Mouse (Mus musculus) bone marrow, adult 2 months (tissue): ENCODE measurements around the gene Bbs1. TPM values are rescaled to one million over a fixed set of nuclear protein-coding genes. Genes with fewer than 3 reads are reported as not detected.
A peak's percentile ranks its signal among the peaks of the same experiment; 100 is the strongest.
"Not testable (repeated sequence)": the region's sequence is repeated elsewhere in the genome, so short reads cannot be mapped to it uniquely, and the experiment has no call there.

Source experiments
- H3K27ac ChIP-seq: fragments of 200-500 bp; 2 replicates; pipeline ENCODE4 v1.5.1; 2012; ENCODE audit warnings: low read depth, mild to moderate bottlenecking, control low read depth, inconsistent platforms, low read length; ENCODE audit not compliant: control insufficient read depth, poor library complexity, insufficient read depth
- H3K4me1 ChIP-seq: fragments of 200-500 bp; 2 replicates; pipeline ENCODE4 v1.6.1; 2011; ENCODE audit warnings: low read length; ENCODE audit not compliant: control insufficient read depth, insufficient read depth
- H3K4me3 ChIP-seq: fragments of 200-500 bp; replicated peaks from 2 replicates; pipeline ENCODE3; 2011; ENCODE audit warnings: mild to moderate bottlenecking, low read depth, low read length, control low read depth; ENCODE audit not compliant: control insufficient read depth
- CTCF ChIP-seq: fragments of 200-500 bp; IDR thresholded peaks from 2 replicates; pipeline ENCODE4 v1.5.1; 2011; ENCODE audit warnings: low read length, control low read depth; ENCODE audit not compliant: control insufficient read depth, insufficient read depth
- POLR2A ChIP-seq: fragments of 200-500 bp; IDR thresholded peaks from 2 replicates; pipeline ENCODE4 v1.6.1; 2011; ENCODE audit warnings: low read depth, mild to moderate bottlenecking, control low read depth, low read length, borderline replicate concordance; ENCODE audit not compliant: control insufficient read depth
- WGBS: fragments of 180-500 bp; shearing (Covaris S2); methylation state at CpG from one replicate; pipeline ENCODE4 v1.1.7; 2018; 5-methylcytosine and 5-hydroxymethylcytosine counted together
- polyA plus RNA-seq: library from polyadenylated mRNA; stranded (reverse); fragments of >200 nt; gene quantifications from 2 replicates; pipeline ENCODE4 v1.2.4, GENCODE M21; 2011; ENCODE audit warnings: low replicate concordance; ENCODE audit not compliant: missing spikeins, insufficient read depth, insufficient read length

Gene Bbs1
- polyA plus RNA-seq, 1 experiment, result 2.4 TPM

DNA sequence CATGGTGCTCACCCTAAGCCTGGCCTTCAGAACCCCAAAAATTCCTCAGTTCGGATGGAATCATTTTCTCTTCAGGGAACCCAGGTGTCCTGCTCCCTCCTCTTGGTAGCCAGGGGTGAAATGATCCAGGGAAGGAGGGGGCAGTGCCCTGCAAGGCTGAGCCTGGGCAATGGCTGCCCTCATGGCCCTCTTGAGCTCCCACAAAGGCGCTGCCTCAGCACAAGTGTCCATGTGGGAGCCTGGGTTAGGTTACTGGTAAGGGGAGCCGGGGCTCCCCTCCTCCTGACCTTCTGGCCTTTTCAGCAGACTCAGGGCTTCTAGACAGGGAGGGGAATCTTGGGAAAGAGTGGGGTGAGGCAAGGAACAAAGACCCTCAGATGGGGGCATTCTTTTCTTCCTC, 29.7 kb downstream of the Bbs1 start:
- WGBS, result 79% methylated on average over 3 of the region's 3 CpGs
- no peak overlapping the region for H3K4me3 ChIP-seq
- peaks cover 1% of the 10 kb centered on the region; the same call in 1 of the 2 replicates for H3K4me1 ChIP-seq
- H3K27ac ChIP-seq, result no peak overlapping the region
- TF ChIP-seq CTCF, result no peak
- TF ChIP-seq POLR2A, result no peak

DNA sequence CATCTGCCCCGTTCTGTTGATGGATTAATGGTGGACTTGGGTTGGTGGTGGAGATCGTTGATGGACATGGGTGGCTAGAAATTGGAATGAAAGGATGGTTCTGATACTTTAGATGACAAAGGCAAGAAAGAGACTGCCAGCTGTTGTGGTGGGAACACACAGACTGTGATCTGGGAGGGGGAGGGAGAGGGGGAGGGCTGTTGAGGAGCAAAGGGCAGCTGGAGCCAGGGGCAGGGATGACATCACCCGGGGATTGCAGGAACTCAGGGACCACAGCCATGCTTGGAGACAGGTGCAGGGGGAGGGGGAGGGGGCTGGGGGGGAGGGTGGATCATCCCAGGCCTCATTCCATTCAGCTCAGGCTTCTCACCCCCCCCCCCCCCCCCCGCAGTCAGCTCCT, 30.2 kb downstream of the Bbs1 start:
- WGBS, result 54% methylated on average over 4 of the region's 4 CpGs
- H3K4me3 ChIP-seq, result no peak overlapping the region
- no peak overlapping the region for H3K27ac ChIP-seq
- peaks cover 1% of the 10 kb centered on the region; the same call in 1 of the 2 replicates for H3K4me1 ChIP-seq
- TF ChIP-seq POLR2A (no peak), CTCF (no peak)

DNA sequence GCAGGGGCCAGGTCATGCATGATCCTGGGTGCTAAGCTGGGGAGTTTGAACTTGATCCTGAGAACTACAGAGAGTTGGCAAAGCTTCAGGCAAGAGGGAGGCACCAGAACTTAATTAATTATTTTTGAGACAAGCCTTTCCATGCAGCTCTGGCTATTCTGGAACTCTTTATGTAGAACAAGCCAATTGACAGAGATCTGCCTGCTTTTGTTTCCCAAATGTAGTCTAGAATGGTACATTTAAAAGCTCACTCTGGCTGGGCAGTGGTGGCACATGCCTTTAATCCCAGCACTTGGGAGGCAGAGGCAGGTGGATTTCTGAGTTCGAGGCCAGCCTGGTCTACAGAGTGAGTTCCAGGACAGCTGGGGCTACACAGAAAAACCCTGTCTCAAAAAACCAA, 31.8 kb downstream of the Bbs1 start:
- H3K4me3 ChIP-seq, H3K4me1 ChIP-seq, H3K27ac ChIP-seq: not testable (repeated sequence)
- 77% methylated on average over 1 of the region's 1 CpGs for WGBS

- WGBS, result 2% methylated on average over 17 of the region's 17 CpGs
Observed at GRCm38 (mm10) chr19:4865147-4865546, 41.3 kb downstream of the Bbs1 start.

GRCm38 (mm10) chr19:4863048-4863447, 43.4 kb downstream of the Bbs1 start:
- WGBS, result 63% methylated on average over 6 of the region's 6 CpGs
- Histone ChIP-seq H3K4me3 (no peak overlapping the region), H3K27ac (no peak overlapping the region), H3K4me1 (no peaks in the 10 kb centered on the region; the same call in 1 of the 2 replicates)
- TF ChIP-seq POLR2A (no peak), CTCF (no peak)

More at GRCm38 (mm10) chr19:4865147-4865546, 41.3 kb downstream of the Bbs1 start:
- no peak overlapping the region for H3K27ac ChIP-seq
- no peak for TF ChIP-seq POLR2A
- no peaks in the 10 kb centered on the region for H3K4me1 ChIP-seq
- no peak overlapping the region for H3K4me3 ChIP-seq

DNA sequence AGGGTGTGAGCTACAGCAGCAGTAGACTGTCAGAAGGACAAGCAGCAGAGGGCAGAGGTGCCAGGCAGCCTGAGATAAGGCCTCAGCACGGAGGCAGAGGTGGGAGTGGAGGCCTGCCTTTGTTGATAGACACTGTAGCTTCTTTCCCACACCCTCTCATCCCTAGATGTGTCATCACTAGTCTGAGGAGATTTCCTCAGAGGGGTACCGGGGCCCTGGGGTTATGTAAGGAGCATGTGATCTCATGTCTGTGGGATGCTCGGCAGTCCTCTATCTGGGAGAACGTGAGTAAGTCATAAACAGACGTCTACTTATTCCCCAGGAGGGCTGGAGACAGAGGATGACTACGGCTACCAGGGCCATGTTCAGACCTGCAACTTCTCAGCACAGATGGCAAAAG, 47.3 kb downstream of the Bbs1 start:
- Histone ChIP-seq H3K4me1 (no peaks in the 10 kb centered on the region; the same call in 1 of the 2 replicates), H3K27ac (peak overlapping the region; percentile 51), H3K4me3 (peak overlapping the region; percentile 40)
- TF ChIP-seq POLR2A (no peak), CTCF (no peak)
- WGBS, result 63% methylated on average over 6 of the region's 6 CpGs

DNA sequence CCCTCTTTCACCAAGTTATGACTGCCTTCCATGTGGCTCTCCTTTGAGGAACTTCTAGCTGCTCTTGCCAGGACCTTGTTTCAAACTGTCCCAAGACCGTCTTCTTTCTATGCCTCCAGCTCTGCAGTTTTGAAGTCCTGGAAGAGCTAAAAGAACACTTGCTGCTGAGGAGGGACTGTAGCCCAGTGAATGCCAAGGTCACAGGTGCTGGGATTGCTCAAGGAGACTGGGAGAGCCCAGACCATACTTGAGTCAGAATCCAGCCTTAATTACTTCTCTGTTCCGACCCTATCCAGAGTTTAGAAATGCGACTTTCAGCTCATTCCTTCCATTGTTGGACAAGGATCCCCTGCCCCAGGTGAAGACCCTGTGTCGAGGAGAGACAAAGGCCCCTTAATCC, 50.5 kb downstream of the Bbs1 start:
- Histone ChIP-seq H3K4me1 (no peaks in the 10 kb centered on the region; the same call in 1 of the 2 replicates), H3K4me3 (no peak overlapping the region), H3K27ac (no peak overlapping the region)
- no peak for TF ChIP-seq CTCF
- no peak for TF ChIP-seq POLR2A
- WGBS, result 77% methylated on average over 4 of the region's 4 CpGs

GRCm38 (mm10) chr19:4855470-4855820, 51.0 kb downstream of the Bbs1 start:
- no peak for TF ChIP-seq POLR2A
- TF ChIP-seq CTCF, result no peak
- H3K27ac ChIP-seq, result no peak overlapping the region
- peak overlapping the region; percentile 41 for H3K4me3 ChIP-seq
- no peaks in the 10 kb centered on the region; the same call in 1 of the 2 replicates for H3K4me1 ChIP-seq
- WGBS, result 10% methylated on average over 14 of the region's 14 CpGs

- Histone ChIP-seq H3K4me3 (peak within 1 kb of the TSS; percentile 56), H3K4me1 (no peaks in the 10 kb centered on the region; the same call in 1 of the 2 replicates), H3K27ac (no peak within 1 kb of the TSS; the same call in 1 of the 2 replicates)
- 5% methylated on average over 45 of the region's 45 CpGs for WGBS
- TF ChIP-seq POLR2A (no peak), CTCF (no peak)
Observed at GRCm38 (mm10) chr19:4854552-4855469, 51.6 kb downstream of the Bbs1 start, which contains the start of gene Ctsf. TSS of gene Ctsf (plus strand) at chr19:4855130.
